Mouse (Mus musculus) lung, embryonic 15.5 days (tissue): ENCODE measurements around the gene Tcl1b1. TPM values are rescaled to one million over a fixed set of nuclear protein-coding genes. Genes with fewer than 3 reads are reported as not detected.
"Not testable (repeated sequence)": the region's sequence is repeated elsewhere in the genome, so short reads cannot be mapped to it uniquely, and the experiment has no call there.

ENCODE experiments used
- ATAC-seq: fragments of 200-750 bp; cut with Nextera tagmentation; 2 replicates; pipeline ENCODE4 v1.8.0; 2017; ENCODE audit warnings: moderate number of reproducible peaks, borderline replicate concordance; ENCODE audit not compliant: low FRiP score, low TSS enrichment; ENCODE audit errors: extremely low read depth
- H3K27ac ChIP-seq: fragments of 300-500 bp; sonication (generic); 2 replicates; pipeline ENCODE4 v1.5.1; 2015; ENCODE audit warnings: moderate library complexity, mild to moderate bottlenecking, inconsistent platforms
- H3K27me3 ChIP-seq: fragments of 300-500 bp; sonication (generic); 2 replicates; pipeline ENCODE4 v1.6.1; 2015; ENCODE audit warnings: inconsistent platforms
- H3K36me3 ChIP-seq: fragments of 300-500 bp; sonication (generic); 2 replicates; pipeline ENCODE4 v1.6.1; 2015; ENCODE audit warnings: inconsistent platforms
- H3K4me1 ChIP-seq: fragments of 300-500 bp; sonication (generic); 2 replicates; pipeline ENCODE4 v1.6.1; 2015; ENCODE audit warnings: inconsistent platforms
- H3K4me2 ChIP-seq: fragments of 300-500 bp; sonication (generic); 2 replicates; pipeline ENCODE4 v1.6.1; 2015; ENCODE audit warnings: inconsistent platforms, mild to moderate bottlenecking, moderate library complexity
- H3K4me3 ChIP-seq: fragments of 300-500 bp; sonication (generic); 2 replicates; pipeline ENCODE4 v1.5.1; 2015; ENCODE audit warnings: mild to moderate bottlenecking, inconsistent platforms
- H3K9ac ChIP-seq: fragments of 300-500 bp; sonication (generic); 2 replicates; pipeline ENCODE4 v1.6.1; 2015; ENCODE audit warnings: inconsistent platforms
- H3K9me3 ChIP-seq: fragments of 300-500 bp; sonication (generic); 2 replicates; pipeline ENCODE4 v1.6.1; 2016; ENCODE audit warnings: inconsistent platforms
- WGBS: fragments of 180-500 bp; shearing (Covaris S2); methylation state at CpG from one replicate; pipeline ENCODE4 v1.1.7; 2015; 5-methylcytosine and 5-hydroxymethylcytosine counted together
- polyA plus RNA-seq: library from polyadenylated mRNA; unstranded; fragments of >200 nt; fragmentation: Nextera tagmentation; extraction: Ambion mirVana; gene quantifications from 2 replicates; pipeline ENCODE4 v1.2.1, GENCODE M21; 2015

The Tcl1b1 gene
- polyA plus RNA-seq, result not detected in 2 replicates

GRCm38 (mm10) chr12:105159390-105159789 is at the start of gene Tcl1b1:
Tcl1b1 (plus strand) TSS chr12:105159690.
- ATAC-seq, result no peak
- WGBS, result 69% methylated on average over 4 of the region's 4 CpGs
- Histone ChIP-seq H3K4me2 (no peak within 1 kb of the TSS), H3K9me3 (no peaks in the 10 kb centered on the region), H3K27ac (no peak within 1 kb of the TSS), H3K4me1 (no peaks in the 10 kb centered on the region), H3K36me3 (no peaks in the 10 kb centered on the region), H3K4me3 (no peak within 1 kb of the TSS), H3K27me3 (no peaks in the 10 kb centered on the region), H3K9ac (no peak within 1 kb of the TSS)

- no peak overlapping the region for H3K27ac ChIP-seq
- no peak overlapping the region for H3K9ac ChIP-seq
These were observed 49.7 kb upstream of the Tcl1b1 start for GRCm38 (mm10) chr12:105109812-105110211.

GRCm38 (mm10) chr12:105112321-105112988 is 47.0 kb upstream of the Tcl1b1 start:
- WGBS, result 29% methylated on average over 13 of the region's 13 CpGs
- H3K4me1 ChIP-seq, result peaks cover 6% of the 10 kb centered on the region
- no peak overlapping the region for H3K4me3 ChIP-seq
- no peak overlapping the region for H3K4me2 ChIP-seq
- no peak overlapping the region for H3K9ac ChIP-seq
- H3K27me3 ChIP-seq, result no peaks in the 10 kb centered on the region
- no peak for ATAC-seq
- H3K9me3 ChIP-seq, result no peaks in the 10 kb centered on the region
- no peaks in the 10 kb centered on the region for H3K36me3 ChIP-seq
- H3K27ac ChIP-seq, result no peak overlapping the region

More at GRCm38 (mm10) chr12:105109812-105110211, 49.7 kb upstream of the Tcl1b1 start:
- no peaks in the 10 kb centered on the region for H3K27me3 ChIP-seq
- no peak for ATAC-seq
- no peak overlapping the region for H3K4me2 ChIP-seq
- WGBS, result 57% methylated on average over 4 of the region's 4 CpGs
- H3K9me3 ChIP-seq, result no peaks in the 10 kb centered on the region
- H3K36me3 ChIP-seq, result no peaks in the 10 kb centered on the region
- H3K4me1 ChIP-seq, result peaks cover 6% of the 10 kb centered on the region
- H3K4me3 ChIP-seq, result no peak overlapping the region

- H3K4me1 ChIP-seq, result peaks cover 6% of the 10 kb centered on the region
- no peak for ATAC-seq
- H3K4me2 ChIP-seq, result no peak overlapping the region
- H3K4me3 ChIP-seq, result no peak overlapping the region
- no peaks in the 10 kb centered on the region for H3K27me3 ChIP-seq
- H3K9ac ChIP-seq, result no peak overlapping the region
- 85% methylated on average over 1 of the region's 1 CpGs for WGBS
- no peaks in the 10 kb centered on the region for H3K9me3 ChIP-seq
- H3K27ac ChIP-seq, result no peak overlapping the region
- no peaks in the 10 kb centered on the region for H3K36me3 ChIP-seq
These were observed 42.8 kb upstream of the Tcl1b1 start for GRCm38 (mm10) chr12:105116648-105117047.

GRCm38 (mm10) chr12:105125362-105125761 is 34.1 kb upstream of the Tcl1b1 start:
- Histone ChIP-seq H3K9me3 (no peaks in the 10 kb centered on the region), H3K36me3 (no peaks in the 10 kb centered on the region), H3K27ac (no peak overlapping the region), H3K9ac (no peak overlapping the region), H3K4me1 (no peaks in the 10 kb centered on the region), H3K4me3 (no peak overlapping the region), H3K4me2 (no peak overlapping the region), H3K27me3 (no peaks in the 10 kb centered on the region)
- WGBS, result 79% methylated on average over 6 of the region's 6 CpGs
- no peak for ATAC-seq

- Histone ChIP-seq H3K27ac (no peak overlapping the region), H3K36me3 (no peaks in the 10 kb centered on the region), H3K9me3 (no peaks in the 10 kb centered on the region), H3K4me2 (no peak overlapping the region), H3K4me3 (no peak overlapping the region), H3K9ac (no peak overlapping the region), H3K27me3 (no peaks in the 10 kb centered on the region), H3K4me1 (no peaks in the 10 kb centered on the region)
- no peak for ATAC-seq
- WGBS, result 64% methylated on average over 4 of the region's 4 CpGs
These were observed 33.0 kb upstream of the Tcl1b1 start for GRCm38 (mm10) chr12:105126516-105126915.

GRCm38 (mm10) chr12:105127607-105128006 is 31.9 kb upstream of the Tcl1b1 start:
- H3K9me3 ChIP-seq, result no peaks in the 10 kb centered on the region
- H3K4me1 ChIP-seq, result no peaks in the 10 kb centered on the region
- no peak overlapping the region for H3K4me3 ChIP-seq
- no peak for ATAC-seq
- H3K27ac ChIP-seq, result no peak overlapping the region
- no peak overlapping the region for H3K4me2 ChIP-seq
- no peak overlapping the region for H3K9ac ChIP-seq
- H3K36me3 ChIP-seq, result no peaks in the 10 kb centered on the region
- H3K27me3 ChIP-seq, result no peaks in the 10 kb centered on the region
- WGBS, result 79% methylated on average over 2 of the region's 2 CpGs

- not testable (repeated sequence) for H3K4me3 ChIP-seq, ATAC-seq, H3K4me2 ChIP-seq, H3K27ac ChIP-seq, H3K9me3 ChIP-seq, H3K27me3 ChIP-seq, H3K36me3 ChIP-seq, H3K9ac ChIP-seq, H3K4me1 ChIP-seq
- 47% methylated on average over 3 of the region's 3 CpGs for WGBS
These were observed 29.8 kb upstream of the Tcl1b1 start for GRCm38 (mm10) chr12:105129494-105130205.

- not testable (repeated sequence) for H3K9me3 ChIP-seq, H3K27me3 ChIP-seq, H3K27ac ChIP-seq, H3K4me2 ChIP-seq, ATAC-seq, H3K9ac ChIP-seq, H3K4me1 ChIP-seq, H3K36me3 ChIP-seq, H3K4me3 ChIP-seq
- 58% methylated on average over 2 of the region's 2 CpGs for WGBS
These were observed 25.3 kb upstream of the Tcl1b1 start for GRCm38 (mm10) chr12:105134167-105134566.

GRCm38 (mm10) chr12:105134826-105135225 is 24.7 kb upstream of the Tcl1b1 start:
- H3K27ac ChIP-seq, H3K36me3 ChIP-seq, H3K4me3 ChIP-seq, H3K9ac ChIP-seq, H3K4me2 ChIP-seq, H3K27me3 ChIP-seq, H3K4me1 ChIP-seq, H3K9me3 ChIP-seq, ATAC-seq: not testable (repeated sequence)
- 70% methylated on average over 4 of the region's 4 CpGs for WGBS

- 59% methylated on average over 1 of the region's 1 CpGs for WGBS
- not testable (repeated sequence) for H3K9ac ChIP-seq, ATAC-seq, H3K9me3 ChIP-seq, H3K36me3 ChIP-seq, H3K27ac ChIP-seq, H3K4me1 ChIP-seq, H3K27me3 ChIP-seq, H3K4me3 ChIP-seq, H3K4me2 ChIP-seq
These were observed 21.8 kb upstream of the Tcl1b1 start for GRCm38 (mm10) chr12:105137729-105138128.

- Histone ChIP-seq H3K9me3 (no peaks in the 10 kb centered on the region), H3K27ac (no peak overlapping the region), H3K4me2 (no peak overlapping the region), H3K4me1 (no peaks in the 10 kb centered on the region), H3K27me3 (no peaks in the 10 kb centered on the region), H3K9ac (no peak overlapping the region), H3K36me3 (no peaks in the 10 kb centered on the region), H3K4me3 (no peak overlapping the region)
- WGBS, result 87% methylated on average over 3 of the region's 3 CpGs
- ATAC-seq, result no peak
These were observed 16.4 kb upstream of the Tcl1b1 start for GRCm38 (mm10) chr12:105143096-105143495.
